Mouse (Mus musculus) left cerebral cortex, postnatal 25 days (tissue): ENCODE measurements around the gene Ctse. TPM values are rescaled to one million over a fixed set of nuclear protein-coding genes. Genes with fewer than 3 reads are reported as not detected.

Source experiments
- total RNA-seq, 2 experiments: library from RNA; stranded (reverse); gene quantifications; 2 replicates each; pipeline ENCODE4 v1.2.3; 2021

Ctse gene
- total RNA-seq, 2 experiments from 2014 or later = not detected

Other genes starting within 250 kb of the Ctse start
- 10 to 100 TPM; 82.7 to 83.7 TPM for gene Srgap2, start 111.0 kb upstream of the Ctse start, total RNA-seq
- 1 to 10 TPM; 1.1 to 1.2 TPM for gene Fam72a, start 110.4 kb upstream of the Ctse start, total RNA-seq
- not detected for gene Avpr1b, start 39.1 kb upstream of the Ctse start, total RNA-seq
- 1 to 10 TPM; 3.1 to 4.0 TPM for gene Rab7b, start 50.4 kb downstream of the Ctse start, total RNA-seq
- under 1 TPM in 1 of 2 experiments, not detected in 1; 0.14 TPM for gene Slc26a9, start 105.7 kb downstream of the Ctse start, total RNA-seq
- gene Pm20d1, start 159.1 kb downstream of the Ctse start, total RNA-seq = 1 to 10 TPM; 1.9 to 2.1 TPM
- 10 to 100 TPM; 46.4 to 51.0 TPM for gene Slc41a1, start 189.2 kb downstream of the Ctse start, total RNA-seq
- gene Rab29, start 228.9 kb downstream of the Ctse start, total RNA-seq = 1 to 10 TPM; 5.1 to 7.6 TPM